Mouse (Mus musculus): ENCODE measurements around the gene Vamp2.

Gene Vamp2

GRCm38 (mm10) chr11:69099177-69099914 is 11.1 kb downstream of the Vamp2 start:
- DNase-seq (ENCODE audit: low read depth, low spot score) = peak; percentile 79

DNA sequence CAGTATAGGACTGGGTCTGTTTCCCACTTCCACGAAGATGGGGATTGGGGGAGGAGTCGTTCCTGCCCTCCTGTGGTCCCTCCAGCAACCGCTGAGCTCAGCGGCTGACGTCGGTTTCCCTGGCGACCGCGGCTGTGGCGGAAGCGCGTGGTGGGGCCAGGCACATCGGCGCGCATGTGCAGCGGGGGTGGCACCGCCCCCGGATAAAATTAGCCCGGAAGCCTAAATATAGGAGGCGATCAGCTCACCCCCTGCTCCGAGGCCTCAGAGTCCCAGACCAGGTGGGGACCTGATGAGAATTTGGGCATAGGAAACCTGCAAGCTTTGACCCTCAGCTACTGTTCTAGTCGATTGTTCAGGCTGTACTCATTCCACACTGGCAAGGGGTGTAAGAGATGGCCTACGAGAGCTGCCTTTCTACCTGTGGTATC is 11.6 kb downstream of the Vamp2 start:
- peak; percentile 97 for DNase-seq (ENCODE audit: low read depth, low spot score)

DNA sequence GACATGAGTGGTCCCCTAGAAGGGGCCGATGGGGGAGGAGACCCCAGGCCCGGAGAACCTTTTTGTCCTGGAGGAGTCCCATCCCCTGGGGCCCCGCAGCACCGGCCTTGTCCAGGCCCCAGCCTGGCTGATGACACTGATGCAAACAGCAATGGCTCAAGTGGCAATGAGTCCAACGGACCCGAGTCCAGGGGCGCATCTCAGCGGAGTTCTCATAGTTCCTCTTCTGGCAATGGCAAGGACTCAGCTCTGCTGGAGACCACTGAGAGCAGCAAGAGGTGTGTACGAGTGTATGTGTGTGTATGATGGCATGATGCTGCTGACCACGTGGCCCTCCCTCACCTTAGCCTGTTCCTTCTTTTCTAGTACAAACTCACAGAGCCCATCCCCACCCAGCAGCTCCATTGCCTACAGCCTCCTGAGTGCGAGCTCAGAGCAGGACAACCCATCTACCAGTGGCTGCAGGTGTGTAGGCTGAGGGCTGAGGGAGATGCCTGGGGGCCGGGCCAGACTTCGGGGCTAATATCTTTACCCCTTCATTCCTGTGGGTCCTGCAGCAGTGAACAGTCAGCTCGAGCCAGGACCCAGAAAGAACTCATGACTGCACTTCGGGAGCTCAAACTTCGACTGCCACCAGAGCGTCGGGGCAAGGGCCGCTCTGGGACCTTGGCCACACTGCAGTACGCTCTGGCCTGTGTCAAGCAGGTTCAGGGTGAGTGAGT is 12.5 kb downstream of the Vamp2 start:
- DNase-seq (ENCODE audit: low read depth, low spot score) = no peak

GRCm38 (mm10) chr11:69101604-69102402 is 13.5 kb downstream of the Vamp2 start:
- no peak for DNase-seq (ENCODE audit: low read depth, low spot score)

- DNase-seq (ENCODE audit: low read depth, low spot score) = peak; percentile 89
Observed at GRCm38 (mm10) chr11:69102403-69102725, 14.1 kb downstream of the Vamp2 start.

GRCm38 (mm10) chr11:69103121-69103520 is 14.8 kb downstream of the Vamp2 start:
- DNase-seq (ENCODE audit: low read depth, low spot score) = no peak

- DNase-seq (ENCODE audit: low read depth, low spot score) = no peak
Observed at GRCm38 (mm10) chr11:69103531-69104435, 15.5 kb downstream of the Vamp2 start.

DNA sequence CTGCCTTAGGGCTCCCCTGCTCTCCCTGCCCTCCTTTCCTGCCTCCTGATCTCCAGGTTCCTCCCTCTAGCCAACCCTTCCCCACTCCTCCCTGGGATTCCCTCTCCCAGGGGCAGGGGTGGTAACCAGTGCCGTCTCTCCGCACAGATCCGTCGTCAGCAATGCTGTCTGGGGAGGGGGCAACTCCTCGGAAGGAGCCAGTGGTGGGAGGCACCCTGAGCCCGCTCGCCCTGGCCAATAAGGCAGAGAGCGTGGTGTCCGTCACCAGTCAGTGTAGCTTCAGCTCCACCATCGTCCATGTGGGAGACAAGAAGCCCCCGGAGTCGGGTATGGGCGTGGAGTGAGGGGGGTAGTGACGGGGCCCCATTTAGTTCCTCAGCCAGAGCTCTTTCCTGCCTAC is 16.2 kb downstream of the Vamp2 start:
- DNase-seq (ENCODE audit: low read depth, low spot score) = no peak

DNA sequence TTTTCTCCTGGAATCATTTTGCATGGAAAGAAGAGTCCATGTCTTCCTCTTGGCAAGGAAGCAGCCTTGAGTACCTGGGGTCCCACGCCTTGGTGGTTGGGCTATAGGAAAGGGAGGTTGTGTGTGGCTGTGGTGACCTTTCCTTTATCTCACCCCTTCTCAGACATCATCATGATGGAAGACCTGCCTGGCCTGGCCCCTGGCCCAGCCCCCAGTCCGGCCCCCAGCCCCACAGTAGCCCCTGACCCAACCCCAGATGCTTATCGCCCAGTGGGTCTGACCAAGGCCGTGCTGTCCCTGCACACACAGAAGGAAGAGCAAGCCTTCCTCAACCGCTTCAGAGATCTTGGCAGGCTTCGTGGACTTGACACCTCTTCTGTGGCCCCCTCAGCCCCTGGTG is 16.9 kb downstream of the Vamp2 start:
- no peak for DNase-seq (ENCODE audit: low read depth, low spot score)

GRCm38 (mm10) chr11:69105796-69106195 is 17.5 kb downstream of the Vamp2 start:
- no peak for DNase-seq (ENCODE audit: low read depth, low spot score)

DNA sequence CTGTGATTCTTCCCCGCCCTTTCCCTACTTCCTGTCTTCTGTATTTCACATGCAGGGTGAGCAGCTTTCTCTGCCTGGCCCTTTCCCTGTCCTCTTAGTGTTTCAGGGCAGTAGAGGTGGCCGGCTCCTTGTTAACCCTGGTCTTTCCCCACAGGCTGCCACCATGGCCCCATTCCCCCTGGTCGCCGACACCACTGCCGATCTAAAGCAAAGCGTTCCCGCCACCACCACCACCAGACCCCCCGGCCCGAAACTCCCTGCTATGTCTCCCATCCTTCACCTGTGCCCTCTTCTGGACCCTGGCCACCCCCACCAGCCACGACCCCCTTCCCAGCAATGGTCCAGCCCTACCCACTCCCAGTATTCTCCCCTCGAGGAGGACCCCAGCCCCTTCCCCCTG is 18.0 kb downstream of the Vamp2 start:
- no peak for DNase-seq (ENCODE audit: low read depth, low spot score)

GRCm38 (mm10) chr11:69106842-69107241 is 18.6 kb downstream of the Vamp2 start:
- DNase-seq (ENCODE audit: low read depth, low spot score) = no peak

DNA sequence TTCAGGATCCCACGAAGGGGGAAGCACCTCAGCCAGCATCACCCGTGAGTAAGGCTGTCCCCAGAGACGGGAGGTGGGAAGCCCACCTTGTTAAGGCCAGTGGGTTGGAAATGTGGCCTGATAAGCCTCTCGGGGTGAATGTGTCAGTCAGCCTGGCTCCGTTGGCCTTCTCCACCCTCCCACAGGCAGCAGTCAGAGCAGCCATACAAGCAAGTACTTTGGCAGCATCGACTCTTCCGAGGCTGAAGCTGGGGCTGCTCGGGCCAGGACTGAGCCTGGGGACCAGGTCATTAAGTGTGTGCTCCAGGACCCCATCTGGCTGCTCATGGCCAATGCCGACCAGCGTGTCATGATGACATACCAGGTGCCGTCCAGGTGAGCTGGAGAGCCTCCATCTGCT is 19.4 kb downstream of the Vamp2 start:
- no peak for DNase-seq (ENCODE audit: low read depth, low spot score)

GRCm38 (mm10) chr11:69108223-69108622 is 19.9 kb downstream of the Vamp2 start:
- DNase-seq (ENCODE audit: low read depth, low spot score) = no peak

- no peak for DNase-seq (ENCODE audit: low read depth, low spot score)
Observed at GRCm38 (mm10) chr11:69109032-69109900, 21.0 kb downstream of the Vamp2 start.

DNA sequence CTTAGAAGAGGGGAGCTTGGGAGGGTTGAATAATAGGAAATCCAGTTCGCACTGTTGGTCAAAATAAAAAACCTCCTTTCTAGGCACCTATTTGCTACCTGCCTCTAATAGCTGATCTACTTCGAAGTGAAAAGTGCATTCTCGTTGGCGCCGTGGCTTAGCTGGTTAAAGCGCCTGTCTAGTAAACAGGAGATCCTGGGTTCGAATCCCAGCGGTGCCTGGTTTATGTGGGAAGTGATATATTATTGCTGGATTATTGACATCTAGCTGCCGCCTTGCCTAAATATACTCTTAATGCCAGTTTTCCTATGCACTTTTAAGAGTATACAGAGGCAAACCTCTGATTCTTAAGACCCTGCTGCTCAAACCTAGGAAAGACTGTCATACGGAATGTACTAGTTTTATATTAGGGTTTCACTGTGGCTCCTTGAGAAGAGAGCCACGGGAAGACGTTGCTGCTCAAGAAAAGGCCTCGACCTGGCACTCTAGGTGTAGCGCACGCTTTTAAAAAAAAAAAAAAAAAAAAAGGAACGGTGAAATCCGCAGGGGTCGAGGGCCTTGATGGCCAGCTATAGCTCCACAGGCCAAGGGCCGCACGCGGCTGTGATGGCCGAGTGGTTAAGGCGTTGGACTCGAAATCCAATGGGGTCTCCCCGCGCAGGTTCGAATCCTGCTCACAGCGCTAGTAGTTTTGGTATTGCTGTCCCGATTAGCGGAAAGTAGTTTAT is 22.2 kb downstream of the Vamp2 start:
- peak; percentile 87 for DNase-seq (ENCODE audit: low read depth, low spot score)

DNA sequence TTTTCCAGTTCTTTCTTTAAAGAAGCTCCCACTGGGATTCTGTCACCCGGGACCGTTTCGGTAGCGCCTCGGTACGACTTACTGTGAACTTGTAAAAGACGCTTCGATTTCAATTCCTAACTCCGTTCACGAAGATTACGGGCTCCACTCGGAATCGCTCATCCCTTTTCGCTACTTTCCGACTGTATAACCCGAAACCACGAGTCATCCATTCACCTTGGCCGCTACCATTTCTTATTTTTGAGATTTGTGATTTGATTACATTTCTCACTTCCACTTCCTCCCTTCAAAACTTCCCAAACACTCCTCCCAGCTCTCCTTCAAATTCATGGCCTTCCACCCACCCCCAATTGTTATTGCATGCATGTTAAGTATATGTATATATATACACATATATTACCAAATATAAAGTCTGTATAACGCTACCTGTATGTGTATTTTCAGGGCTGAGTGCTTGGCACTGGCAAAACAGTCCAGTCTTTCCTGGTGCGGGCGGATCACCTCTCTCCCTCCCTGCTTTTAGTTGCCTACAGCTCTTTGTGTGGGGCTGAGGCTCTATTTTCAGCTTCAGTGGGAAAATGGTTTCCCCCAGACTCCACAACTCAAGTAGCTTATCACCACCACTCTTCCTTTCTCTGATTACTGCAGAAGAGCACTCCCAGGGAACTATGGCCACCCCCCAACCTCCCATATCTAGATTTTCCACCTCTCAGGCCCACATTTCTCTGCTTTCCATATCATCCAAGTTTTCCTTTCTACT is 22.9 kb downstream of the Vamp2 start:
- DNase-seq (ENCODE audit: low read depth, low spot score) = no peak

- DNase-seq (ENCODE audit: low read depth, low spot score) = peak; percentile 83
Observed at GRCm38 (mm10) chr11:69111865-69112264, 23.6 kb downstream of the Vamp2 start.

DNA sequence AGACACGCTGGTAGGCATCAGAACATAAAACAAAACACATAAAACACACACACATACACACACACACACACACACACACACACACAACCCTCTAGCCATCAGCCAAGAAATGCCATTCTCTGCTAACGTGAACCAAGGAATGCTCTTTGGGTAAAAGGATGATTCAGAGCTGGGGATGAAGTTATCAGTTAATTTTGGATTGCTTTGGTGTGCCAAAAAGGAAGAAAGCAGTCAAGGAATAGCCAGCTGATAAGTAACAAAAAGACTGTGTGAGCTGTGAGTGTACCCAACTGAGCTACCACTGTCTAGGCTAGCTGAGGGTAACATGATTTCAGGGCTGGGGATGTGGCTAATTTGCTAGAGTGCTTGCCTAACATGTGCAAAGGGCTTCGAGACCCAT is 25.7 kb downstream of the Vamp2 start:
- no peak for DNase-seq (ENCODE audit: low read depth, low spot score)

All from brain, adult 2 months (tissue).